8 mouse cellular contexts compared by ENCODE assay signal in the genomic region with DNA sequence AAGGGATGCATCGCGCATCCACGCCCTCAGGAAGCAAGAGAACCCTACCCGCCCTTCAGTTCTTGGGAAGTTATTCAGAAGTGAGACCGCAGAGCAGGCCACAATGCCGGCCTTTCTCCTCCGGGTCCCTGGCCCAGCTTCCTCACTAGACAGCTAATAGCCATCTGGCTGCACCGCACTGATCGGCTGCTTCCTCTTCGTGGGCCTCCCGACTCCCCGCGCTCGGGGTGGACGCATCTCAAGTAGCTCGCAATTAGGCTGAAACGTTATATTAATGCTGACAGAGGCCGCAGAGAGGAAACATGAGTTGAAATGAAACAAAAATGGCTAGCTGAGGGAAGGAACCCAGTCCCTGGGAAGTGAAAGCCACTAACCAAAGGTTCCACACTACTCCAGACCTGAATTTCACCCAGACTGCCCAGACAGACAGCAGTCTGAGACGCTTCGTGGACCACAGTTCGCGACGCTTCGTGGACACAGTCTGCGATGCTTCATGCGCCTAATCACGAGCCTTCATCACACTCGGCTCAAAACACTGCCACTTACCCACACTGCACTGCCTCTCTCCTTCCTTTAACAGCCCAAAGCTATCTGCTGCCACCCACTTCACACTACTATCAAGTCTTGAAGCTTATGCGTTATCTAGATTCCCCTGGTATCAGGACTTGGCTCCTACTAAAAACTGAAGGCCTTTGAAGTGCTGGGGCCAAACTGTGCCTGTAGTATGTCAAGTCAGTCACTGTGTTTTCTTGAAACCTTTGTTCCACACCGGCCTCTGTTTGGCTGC.
DNase-seq lines count a peak whose midpoint lies in the region; ATAC-seq lines count a peak whose summit lies in the region.

No protein-coding gene starts in this region.

- no peaks in the 10 kb centered on the region for H3K27me3 ChIP-seq in kidney, embryonic 15.5 days
- no peaks in the 10 kb centered on the region for H3K27me3 ChIP-seq in embryonic facial prominence, embryonic 10.5 days (replicated peaks; ENCODE audit: low read depth, poor library complexity, severe bottlenecking)
- no peaks in the 10 kb centered on the region for H3K27me3 ChIP-seq in hindbrain, embryonic 12.5 days
- no peaks in the 10 kb centered on the region for H3K27me3 ChIP-seq in splenic B cell, adult 2 months (ENCODE audit: control insufficient read depth, insufficient read depth, low read length, poor library complexity, severe bottlenecking)

- no peaks in the 10 kb centered on the region for H3K9me3 ChIP-seq in kidney, embryonic 15.5 days (replicated peaks)
- 0 out of 2 replicates have a peak, but pooled peaks cover 3% of the 10 kb centered on the region for H3K9me3 ChIP-seq in embryonic facial prominence, embryonic 10.5 days
- no peaks in the 10 kb centered on the region for H3K9me3 ChIP-seq in hindbrain, embryonic 12.5 days (replicated peaks)

- no peak for DNase-seq in kidney, adult 9 months
- peak; percentile 60 for DNase-seq in CD4-positive, CD25-positive, alpha-beta regulatory T cell, adult 2 months (ENCODE audit: low read depth, low spot score)
- DNase-seq in embryonic facial prominence, embryonic 10.5 days (ENCODE audit: low spot score): peak; percentile 76
- peak; percentile 51 for DNase-seq in splenic B cell, adult 2 months (ENCODE audit: low read depth, low spot score)
- no peak for DNase-seq in lung, postnatal 36 days

- no peak overlapping the region for H3K4me3 ChIP-seq in kidney, embryonic 15.5 days (replicated peaks)
- no peak overlapping the region for H3K4me3 ChIP-seq in embryonic facial prominence, embryonic 10.5 days
- H3K4me3 ChIP-seq in hindbrain, embryonic 12.5 days: no peak overlapping the region

- H3K27ac ChIP-seq in kidney, embryonic 15.5 days: no peak overlapping the region
- H3K27ac ChIP-seq in embryonic facial prominence, embryonic 10.5 days (replicated peaks): peak overlapping the region; percentile 66
- H3K27ac ChIP-seq in hindbrain, embryonic 12.5 days: peak overlapping the region; percentile 1; the same call in 1 of the 2 replicates

- ATAC-seq in kidney, embryonic 15.5 days (replicated peaks; ENCODE audit: low FRiP score): no peak
- ATAC-seq in hindbrain, embryonic 12.5 days (ENCODE audit: low FRiP score): no peak
- ATAC-seq in erythroblast, adult 5-6 weeks (replicated peaks; ENCODE audit: low FRiP score, poor library complexity, severe bottlenecking): no peak

- H3K4me1 ChIP-seq in kidney, embryonic 15.5 days: peaks cover 12% of the 10 kb centered on the region
- H3K4me1 ChIP-seq in embryonic facial prominence, embryonic 10.5 days: peaks cover 26% of the 10 kb centered on the region
- H3K4me1 ChIP-seq in hindbrain, embryonic 12.5 days: peaks cover 3% of the 10 kb centered on the region; the same call in 1 of the 2 replicates

- 71% methylated on average over 30 of the region's 30 CpGs for WGBS in kidney, embryonic 15.5 days
- WGBS in embryonic facial prominence, embryonic 10.5 days: 62% methylated on average over 30 of the region's 30 CpGs
- WGBS in hindbrain, embryonic 12.5 days: 76% methylated on average over 30 of the region's 30 CpGs

- H3K4me2 ChIP-seq in kidney, embryonic 15.5 days: peak overlapping the region; percentile 19; the same call in 1 of the 2 replicates
- no peak overlapping the region for H3K4me2 ChIP-seq in hindbrain, embryonic 12.5 days (replicated peaks)

- H3K36me3 ChIP-seq in kidney, embryonic 15.5 days: no peaks in the 10 kb centered on the region
- H3K36me3 ChIP-seq in embryonic facial prominence, embryonic 10.5 days (replicated peaks): no peaks in the 10 kb centered on the region
- no peaks in the 10 kb centered on the region for H3K36me3 ChIP-seq in hindbrain, embryonic 12.5 days
- H3K36me3 ChIP-seq in splenic B cell, adult 2 months (ENCODE audit: control insufficient read depth, insufficient read depth, low read length, poor library complexity, severe bottlenecking): no peaks in the 10 kb centered on the region

- H3K9ac ChIP-seq in kidney, embryonic 15.5 days: no peak overlapping the region
- no peak overlapping the region for H3K9ac ChIP-seq in hindbrain, embryonic 12.5 days

Comparison
In these comparisons a context has a peak if more than half of its experiments do, and no peak if none do; other contexts are left out.
1. DNase-seq: peak in CD4-positive, CD25-positive, alpha-beta regulatory T cell, adult 2 months (single experiment), embryonic facial prominence, embryonic 10.5 days (single experiment) and splenic B cell, adult 2 months (single experiment); none in kidney, adult 9 months (single experiment) and lung, postnatal 36 days (single experiment).